In genomic region chr12:107998746-107999145, GRCm38 (mm10) we compare ENCODE assay signal across 8 mouse cellular contexts. TPM values are rescaled to one million over a fixed set of nuclear protein-coding genes. Genes with fewer than 3 reads are reported as not detected.
A peak's percentile ranks its signal among the peaks of the same experiment; 100 is the strongest.
DNase-seq lines count a peak whose midpoint lies in the region; ATAC-seq and TF ChIP-seq lines count a peak whose summit lies in the region.

No protein-coding gene starts in this region.

- peaks cover 11% of the 10 kb centered on the region; the same call in 1 of the 2 replicates for H3K27me3 ChIP-seq in cerebellum, adult 2 months (ENCODE audit: control insufficient read depth, insufficient read depth, low read length)
- no peaks in the 10 kb centered on the region for H3K27me3 ChIP-seq in hindbrain, embryonic 14.5 days (ENCODE audit: control insufficient read depth, insufficient read depth, low read length)

- peak; percentile 96 for TF ChIP-seq CTCF in cerebellum, adult 2 months (IDR thresholded peaks at IDR 0.05; ENCODE audit: borderline replicate concordance, insufficient read depth, low read depth, low read length)

- H3K4me3 ChIP-seq in cerebellum, adult 2 months (replicated peaks; ENCODE audit: insufficient read depth, low read depth, low read length), result no peak overlapping the region
- H3K4me3 ChIP-seq in hindbrain, embryonic 14.5 days (replicated peaks; ENCODE audit: low read length), result peak overlapping the region; percentile 73

- no peaks in the 10 kb centered on the region for H3K4me1 ChIP-seq in cerebellum, adult 2 months (ENCODE audit: control insufficient read depth, insufficient read depth, low read length)
- H3K4me1 ChIP-seq in hindbrain, embryonic 14.5 days (replicated peaks; ENCODE audit: control insufficient read depth, insufficient read depth, low read length), result peaks cover 45% of the 10 kb centered on the region

- no peaks in the 10 kb centered on the region for H3K36me3 ChIP-seq in hindbrain, embryonic 14.5 days (replicated peaks; ENCODE audit: control insufficient read depth, insufficient read depth)

- peak overlapping the region; percentile 94 for H3K9ac ChIP-seq in hindbrain, embryonic 14.5 days

- no peak for ATAC-seq in hindbrain, embryonic 14.5 days (ENCODE audit: low FRiP score)

- H3K27ac ChIP-seq in cerebellum, adult 2 months (ENCODE audit: insufficient read depth, low read length), result no peak overlapping the region
- H3K27ac ChIP-seq in hindbrain, embryonic 14.5 days, result peak overlapping the region; percentile 69; the same call in 1 of the 2 replicates

- H3K4me2 ChIP-seq in hindbrain, embryonic 14.5 days (replicated peaks), result peak overlapping the region; percentile 81

- no peaks in the 10 kb centered on the region for H3K9me3 ChIP-seq in hindbrain, embryonic 14.5 days (ENCODE audit: control insufficient read depth, low read length)

- TF ChIP-seq POLR2A in cerebellum, adult 2 months (IDR thresholded peaks at IDR 0.05; ENCODE audit: borderline replicate concordance, insufficient read depth, low read length), result no peak

- peak; percentile 67 for DNase-seq in MN1 (ENCODE audit: low spot score)
- DNase-seq in cerebellum, adult 2 months, result peak; percentile 68 to 79
- DNase-seq in forelimb bud, embryonic 11.5 days (ENCODE audit: low read depth, low spot score), result peak; percentile 84
- peak; percentile 94 for DNase-seq in hindbrain, embryonic 14.5 days (ENCODE audit: low spot score)
- DNase-seq in layer of hippocampus, postnatal 14 days (ENCODE audit: low spot score in 2 of 2), result peak; percentile 84 to 88
- DNase-seq in lung, postnatal 36 days, result peak; percentile 76
- DNase-seq in right cerebral cortex, adult 2 months (ENCODE audit: low spot score in 2 of 2), result peak; percentile 91 to 94
- peak; percentile 52 to 67 for DNase-seq in urinary bladder, adult 18-20 months (ENCODE audit: low spot score in 2 of 2)

- WGBS in cerebellum, adult 2 months, result 1% methylated on average over 20 of the region's 20 CpGs
- 1% methylated on average over 20 of the region's 20 CpGs for WGBS in hindbrain, embryonic 14.5 days

RNA-seq across cellular contexts. Expression of gene Bcl11b, which starts 4.7 kb away (rescaled TPM):
- polyA plus RNA-seq in cerebellum, adult 2 months (2012; rRNA removed), result 1.9 and 2.5 TPM in 2 replicates
- polyA plus RNA-seq in hindbrain, embryonic 14.5 days (2014; fragmentation: Nextera tagmentation; extraction: Ambion mirVana), result 29.6 and 30.7 TPM in 2 replicates
- 100 to 1,000 TPM; 108 to 112 TPM for total RNA-seq in layer of hippocampus, postnatal 14 days (2021)
